ENCODE assay signal across 31 mouse cellular contexts in genomic region chr15:23367712-23368111, GRCm38 (mm10).
"Had no signal": no experiment of that assay in that cellular context is flagged by ENCODE, and none has a peak within 500 bp of the region (broad histone marks: within the 10 kb centered on the region; RNA-seq: fewer than 3 reads in every experiment).

No protein-coding gene starts in this region.

- ATAC-seq: liver, embryonic 12.5 days; liver, postnatal 0 days; lung, postnatal 0 days; midbrain, embryonic 13.5 days; midbrain, embryonic 15.5 days; midbrain, embryonic 16.5 days had no signal

- H3K4me3 ChIP-seq: left cerebral cortex, adult 2 months; limb, embryonic 10.5 days; limb, embryonic 12.5 days; limb, embryonic 13.5 days; limb, embryonic 15.5 days; liver, embryonic 12.5 days; liver, embryonic 13.5 days; liver, embryonic 15.5 days; lung, embryonic 15.5 days; megakaryocyte, embryonic 14.5 days; midbrain, embryonic 10.5 days; midbrain, embryonic 12.5 days; midbrain, embryonic 13.5 days; midbrain, embryonic 15.5 days had no signal

- DNase-seq: left cerebral cortex, postnatal 4 days; liver; liver, embryonic 13.5 days; liver, postnatal 0 days; lung, adult 18-20 months; lung, adult 2 months; lung, embryonic 14.5 days; lung, postnatal 10 days; lung, postnatal 14 days; lung, postnatal 36 days; lung, postnatal 4 days; midbrain, embryonic 14.5 days had no signal

- H3K36me3 ChIP-seq: limb, embryonic 10.5 days; limb, embryonic 12.5 days; limb, embryonic 13.5 days; limb, embryonic 15.5 days; liver, embryonic 12.5 days; liver, embryonic 13.5 days; liver, embryonic 15.5 days; lung, embryonic 15.5 days; midbrain, embryonic 10.5 days; midbrain, embryonic 12.5 days; midbrain, embryonic 13.5 days; midbrain, embryonic 15.5 days had no signal

- H3K27me3 ChIP-seq: limb, embryonic 12.5 days; limb, embryonic 13.5 days; limb, embryonic 15.5 days; liver, embryonic 12.5 days; liver, embryonic 13.5 days; liver, embryonic 15.5 days; lung, embryonic 15.5 days; megakaryocyte, embryonic 14.5 days; midbrain, embryonic 12.5 days; midbrain, embryonic 13.5 days; midbrain, embryonic 15.5 days had no signal

- H3K4me2 ChIP-seq: limb, embryonic 12.5 days; limb, embryonic 13.5 days; limb, embryonic 15.5 days; liver, embryonic 11.5 days; liver, embryonic 12.5 days; liver, embryonic 13.5 days; liver, embryonic 15.5 days; lung, embryonic 14.5 days; lung, embryonic 15.5 days; midbrain, embryonic 11.5 days; midbrain, embryonic 12.5 days; midbrain, embryonic 13.5 days; midbrain, embryonic 15.5 days had no signal

- H3K27ac ChIP-seq: left cerebral cortex, adult 2 months; limb, embryonic 10.5 days; limb, embryonic 12.5 days; limb, embryonic 13.5 days; limb, embryonic 15.5 days; liver, embryonic 12.5 days; liver, embryonic 13.5 days; liver, embryonic 14.5 days; liver, embryonic 15.5 days; lung, embryonic 15.5 days; macrophage; midbrain, embryonic 10.5 days; midbrain, embryonic 12.5 days; midbrain, embryonic 13.5 days; midbrain, embryonic 15.5 days had no signal

- H3K9me3 ChIP-seq: limb, embryonic 10.5 days; limb, embryonic 12.5 days; limb, embryonic 13.5 days; limb, embryonic 15.5 days; liver, embryonic 12.5 days; liver, embryonic 13.5 days; liver, embryonic 15.5 days; lung, embryonic 15.5 days; megakaryocyte, embryonic 14.5 days; midbrain, embryonic 10.5 days; midbrain, embryonic 12.5 days; midbrain, embryonic 13.5 days; midbrain, embryonic 15.5 days had no signal

- H3K4me1 ChIP-seq: limb, embryonic 10.5 days; limb, embryonic 12.5 days; limb, embryonic 13.5 days; limb, embryonic 15.5 days; liver, embryonic 12.5 days; liver, embryonic 13.5 days; liver, embryonic 15.5 days; lung, embryonic 15.5 days; megakaryocyte, embryonic 14.5 days; midbrain, embryonic 10.5 days; midbrain, embryonic 12.5 days; midbrain, embryonic 13.5 days; midbrain, embryonic 15.5 days had no signal

- H3K9ac ChIP-seq: limb, embryonic 12.5 days; limb, embryonic 13.5 days; limb, embryonic 15.5 days; liver, embryonic 12.5 days; liver, embryonic 13.5 days; liver, embryonic 14.5 days; liver, embryonic 15.5 days; liver, postnatal 0 days; lung, embryonic 14.5 days; lung, embryonic 15.5 days; midbrain, embryonic 12.5 days; midbrain, embryonic 13.5 days; midbrain, embryonic 15.5 days had no signal
